Mouse (Mus musculus) right cerebral cortex, postnatal 10 days (tissue): ENCODE data around the gene Slc27a1.

Source experiments
- DNase-seq, 2 experiments: peaks; one replicate each; pipeline ENCODE4 v3.0.0; 2021; ENCODE audit warnings: low spot score in 2 of 2

Slc27a1 gene

GRCm38 (mm10) chr8:71613418-71613817 lies 44.7 kb downstream of the Slc27a1 start:
- DNase-seq = no peak

DNA sequence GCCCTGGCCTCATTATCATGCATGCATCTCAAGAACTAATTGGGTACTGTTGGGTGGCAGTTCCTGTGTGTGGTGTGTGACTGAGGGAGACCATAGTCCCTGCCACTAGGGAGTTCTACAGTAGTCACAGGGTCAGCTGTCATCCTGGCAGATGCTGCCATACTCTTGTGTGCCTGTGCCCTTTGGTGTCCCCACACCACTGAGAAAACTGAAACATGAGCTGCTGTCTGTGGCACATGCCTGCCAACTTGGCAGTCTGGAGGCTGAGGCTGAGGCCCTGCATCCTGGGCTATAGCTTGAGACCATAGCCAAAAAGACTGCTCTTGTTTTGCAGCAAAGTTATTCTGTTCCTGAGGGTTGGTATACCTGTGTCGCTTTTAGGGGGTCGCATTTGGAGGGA lies 51.1 kb downstream of the Slc27a1 start:
- no peak for DNase-seq

DNA sequence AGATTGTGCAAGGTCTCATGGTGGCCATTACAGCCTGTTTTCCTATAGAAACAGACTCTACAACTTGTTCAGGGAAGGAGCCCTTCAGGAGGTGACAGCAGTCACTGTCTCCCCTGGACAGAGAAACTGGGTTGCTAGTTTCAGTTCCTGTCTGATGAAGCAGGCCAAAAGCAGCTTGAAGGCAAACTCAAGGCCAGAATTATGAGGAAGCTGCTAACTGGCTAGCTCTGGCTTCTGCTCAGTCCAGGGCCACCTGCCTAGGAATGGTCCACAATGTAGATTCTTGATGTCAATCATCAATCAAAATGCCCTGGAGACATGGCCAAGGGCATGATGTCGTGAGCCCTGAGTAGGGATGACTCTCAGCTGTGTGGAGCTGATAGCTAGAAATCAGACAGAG lies 56.4 kb downstream of the Slc27a1 start:
- DNase-seq = no peak

DNA sequence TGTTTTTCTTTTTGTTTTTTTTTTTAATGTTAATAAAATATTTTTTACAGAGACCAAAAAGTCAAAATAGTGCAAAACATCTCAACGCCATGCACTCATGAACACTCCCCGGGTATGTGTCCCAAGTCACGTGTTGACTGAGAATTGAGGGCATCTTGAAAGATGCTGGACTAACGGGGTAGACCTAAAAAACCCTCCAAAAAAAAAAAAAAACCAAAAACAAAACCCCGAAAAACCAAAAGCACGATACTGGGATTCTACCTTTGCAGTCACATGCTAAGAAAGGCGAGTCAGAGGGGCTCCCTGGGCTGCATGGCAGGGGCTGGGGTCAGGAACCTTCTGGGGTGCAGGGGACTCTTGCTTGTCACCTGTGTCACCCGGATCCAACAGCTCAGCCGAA lies 58.1 kb downstream of the Slc27a1 start:
- no peak for DNase-seq

DNA sequence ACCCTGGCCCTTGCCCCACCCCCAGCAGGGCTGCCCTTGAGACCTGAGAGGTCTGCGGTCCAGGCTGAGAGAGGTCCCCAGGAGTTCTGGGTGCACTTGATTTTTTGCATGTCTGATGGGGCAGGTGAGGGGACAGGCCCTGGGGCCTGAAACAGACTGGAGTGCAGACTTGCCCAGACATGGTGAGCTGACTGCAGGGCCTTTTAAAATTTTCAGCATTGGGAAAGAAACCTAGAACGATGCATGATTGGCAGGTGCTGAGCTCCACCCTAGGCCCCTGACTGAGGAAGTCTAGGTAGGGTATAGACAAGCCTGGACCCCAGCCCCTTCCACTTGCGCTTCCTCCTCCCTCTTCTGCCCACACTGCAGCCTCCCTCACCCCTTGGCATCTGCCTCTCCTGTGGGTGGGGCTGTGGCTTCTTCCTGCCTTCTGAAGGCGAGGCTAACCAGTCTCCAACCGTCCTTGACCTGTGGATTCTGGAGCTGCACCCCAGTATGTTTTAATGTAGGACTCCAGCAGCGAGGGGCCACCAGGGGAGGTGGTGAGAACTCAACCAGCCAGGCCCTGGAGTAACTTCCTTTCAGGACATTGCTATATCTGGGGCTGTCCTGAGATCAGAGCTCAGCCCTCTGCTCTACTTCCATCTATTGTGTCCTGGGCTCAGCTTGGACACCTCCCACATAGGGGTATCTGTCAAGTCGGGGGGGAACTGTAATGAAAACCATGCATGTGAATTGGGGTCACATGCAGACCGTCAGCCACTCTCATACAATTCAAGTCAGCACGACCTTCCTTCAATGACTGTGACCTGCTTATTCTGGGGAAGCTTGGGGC lies 58.8 kb downstream of the Slc27a1 start:
- peak in 1 of 2 experiments; percentile 47 for DNase-seq

- DNase-seq = no peak
Observed at GRCm38 (mm10) chr8:71628396-71629095, 59.9 kb downstream of the Slc27a1 start.

GRCm38 (mm10) chr8:71629096-71629697 lies 60.5 kb downstream of the Slc27a1 start:
- peak; percentile 94 for DNase-seq

DNA sequence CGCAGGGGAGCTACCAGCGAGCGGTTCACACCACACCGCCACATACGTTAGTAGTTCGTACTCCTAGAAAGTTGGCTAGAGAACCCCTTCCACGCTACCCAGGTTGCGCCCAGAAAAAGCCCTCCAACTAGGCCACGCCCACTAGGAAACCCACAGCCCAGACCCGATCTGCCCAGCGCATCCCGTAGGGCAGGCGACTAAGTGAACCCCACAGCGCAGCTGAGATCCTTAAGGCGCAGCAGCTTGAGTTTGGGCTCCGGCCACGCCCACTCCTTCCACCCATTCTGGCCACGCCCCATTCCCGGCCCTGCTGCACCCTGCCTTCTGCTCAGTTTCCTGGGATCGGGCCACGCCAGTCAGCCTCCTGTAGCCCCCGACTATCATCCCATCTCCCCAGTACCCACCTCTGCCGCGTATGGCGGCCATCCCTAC lies 61.1 kb downstream of the Slc27a1 start:
- DNase-seq = peak; percentile 57 to 68

- no peak for DNase-seq
Observed at GRCm38 (mm10) chr8:71630761-71631160, 62.1 kb downstream of the Slc27a1 start.

DNA sequence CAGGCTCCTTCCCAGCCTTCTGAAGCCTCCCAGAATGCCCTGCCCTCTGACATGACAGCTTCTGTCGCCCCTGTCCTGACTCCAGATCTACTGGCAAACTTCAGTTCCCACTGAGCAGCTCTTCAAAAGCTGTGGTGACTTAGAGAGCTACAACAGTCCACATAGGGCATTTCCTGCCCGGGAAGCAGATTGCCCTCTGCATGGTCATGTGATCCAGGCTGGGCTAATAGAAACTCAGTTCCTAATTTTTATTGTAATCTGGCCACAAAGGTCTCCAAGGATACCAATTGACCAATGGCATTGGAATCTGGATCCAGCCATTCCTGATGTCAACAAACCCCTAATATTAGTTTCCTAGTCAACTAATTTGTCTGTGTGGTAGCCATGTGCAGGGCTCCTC lies 63.2 kb downstream of the Slc27a1 start:
- DNase-seq = no peak

GRCm38 (mm10) chr8:71633164-71633563 lies 64.5 kb downstream of the Slc27a1 start:
- DNase-seq = peak in 1 of 2 experiments; percentile 29

DNA sequence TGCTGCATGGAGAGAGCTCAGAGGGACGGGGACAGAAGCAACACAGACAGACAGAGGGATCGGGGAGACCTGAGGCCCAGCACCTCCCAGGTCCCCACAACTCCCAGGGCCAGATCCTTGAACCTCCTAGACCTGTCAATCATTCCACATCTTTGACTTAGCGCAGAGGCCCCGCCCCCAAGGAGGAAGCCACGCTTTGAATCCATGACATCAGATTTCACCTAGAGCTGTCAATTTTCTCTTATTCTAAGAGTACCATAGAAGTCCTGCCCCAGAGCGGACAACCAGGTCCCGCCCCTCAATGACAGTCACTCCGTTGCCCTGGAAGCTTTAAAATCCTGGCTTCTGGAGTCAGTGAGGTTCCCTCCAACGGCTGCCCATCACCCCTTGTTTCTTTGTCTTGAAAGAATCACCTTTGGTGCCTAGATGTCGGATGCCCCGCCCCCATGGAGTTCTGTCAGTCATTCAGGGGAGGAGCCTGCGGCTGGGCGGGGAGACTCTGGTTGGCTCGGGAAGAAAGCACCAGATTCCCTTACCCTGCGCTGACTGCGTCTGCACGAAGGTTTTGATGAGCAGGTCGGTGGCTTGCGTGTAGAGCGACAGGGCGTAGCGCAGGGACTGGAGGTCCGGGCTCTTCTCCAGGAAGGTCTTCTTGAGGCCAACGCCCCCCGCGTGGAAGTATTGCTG lies 65.4 kb downstream of the Slc27a1 start:
- peak; percentile 62 to 64 for DNase-seq
